In the genomic region with DNA sequence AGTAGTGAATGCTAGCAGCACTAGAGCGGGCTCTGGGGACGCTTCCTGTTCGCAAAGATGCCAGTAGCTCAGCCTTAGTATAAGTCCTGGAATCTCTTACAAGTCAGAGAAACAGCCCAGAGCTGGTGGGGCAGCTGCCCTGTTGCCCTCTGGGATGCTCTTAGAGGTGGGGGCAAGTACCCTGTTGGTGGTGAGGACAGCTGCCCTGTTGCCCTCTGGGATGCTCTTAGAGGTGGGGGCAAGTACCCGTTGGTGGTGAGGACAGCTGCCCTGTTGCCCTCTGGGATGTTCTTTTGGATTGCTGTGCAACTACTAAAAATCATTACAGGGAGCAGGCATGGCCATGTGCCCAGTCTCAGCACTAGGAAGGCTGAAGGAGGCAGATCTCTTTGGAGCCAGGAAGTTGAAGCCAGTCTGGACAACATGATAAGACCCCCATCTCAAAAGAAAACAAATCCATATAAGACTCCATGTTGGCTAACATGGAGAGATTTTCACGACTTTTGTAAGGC, we compare ENCODE assay signal across 18 mouse cellular contexts.
"Had no signal": no experiment of that assay in that cellular context is flagged by ENCODE, and none has a peak within 500 bp of the region (broad histone marks: within the 10 kb centered on the region; RNA-seq: fewer than 3 reads in every experiment).

No protein-coding gene starts in this region.

- H3K4me3 ChIP-seq: midbrain, embryonic 10.5 days; midbrain, embryonic 12.5 days; myocyte; neural tube, embryonic 13.5 days; neural tube, embryonic 15.5 days had no signal

- H3K27me3 ChIP-seq: midbrain, embryonic 12.5 days; neural tube, embryonic 13.5 days; neural tube, embryonic 15.5 days had no signal

- H3K27ac ChIP-seq: midbrain, embryonic 10.5 days; midbrain, embryonic 12.5 days; neural tube, embryonic 13.5 days; neural tube, embryonic 15.5 days had no signal

- H3K4me1 ChIP-seq: midbrain, embryonic 10.5 days; midbrain, embryonic 12.5 days had no signal

- ATAC-seq: midbrain, embryonic 16.5 days had no signal

- DNase-seq: lung, embryonic 14.5 days; lung, postnatal 10 days; lung, postnatal 4 days; midbrain, embryonic 14.5 days; retina, postnatal 1 day; right cerebral cortex, adult 18-20 months; right cerebral cortex, postnatal 25 days; right cerebral cortex, postnatal 4 days; spleen, adult 18-20 months; thymus, adult 18-20 months; thymus, postnatal 14 days; thymus, postnatal 36 days had no signal

- H3K36me3 ChIP-seq: midbrain, embryonic 10.5 days; midbrain, embryonic 12.5 days; neural tube, embryonic 13.5 days; neural tube, embryonic 15.5 days had no signal

- H3K4me2 ChIP-seq: lung, embryonic 14.5 days; midbrain, embryonic 12.5 days; neural tube, embryonic 13.5 days; neural tube, embryonic 15.5 days had no signal

- H3K9me3 ChIP-seq: midbrain, embryonic 10.5 days; midbrain, embryonic 12.5 days; neural tube, embryonic 13.5 days; neural tube, embryonic 15.5 days had no signal

- H3K9ac ChIP-seq: lung, embryonic 14.5 days; midbrain, embryonic 12.5 days; neural tube, embryonic 13.5 days; neural tube, embryonic 15.5 days had no signal
